Mouse (Mus musculus) cerebellum, postnatal 14 days (tissue): ENCODE measurements around the gene Degs1.

Source experiments
- DNase-seq, 2 experiments: peaks; one replicate each; pipeline ENCODE4 v3.0.0; 2021; ENCODE audit warnings: mixed read lengths in 2 of 2

Gene Degs1

GRCm38 (mm10) chr1:182280046-182280445, 2.6 kb downstream of the Degs1 start:
- no peak for DNase-seq

DNA sequence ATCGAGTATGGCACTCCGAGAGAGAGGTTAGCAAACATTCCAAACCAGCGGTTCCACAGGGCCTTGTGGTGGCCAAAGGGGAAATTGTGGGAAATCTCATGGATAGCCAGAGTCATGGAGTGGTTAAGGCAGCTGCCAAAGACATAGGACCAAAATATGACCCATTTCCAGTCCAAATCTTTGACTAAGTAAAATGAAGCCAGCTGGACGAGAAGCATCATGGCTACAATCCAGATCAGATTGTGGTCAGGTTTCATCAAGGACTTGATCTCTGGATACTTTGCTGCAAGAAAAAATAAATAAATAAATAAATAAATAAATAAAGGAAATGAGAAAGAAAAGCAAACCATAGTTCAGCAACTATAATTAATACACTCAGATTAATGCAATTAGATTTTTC, 3.2 kb downstream of the Degs1 start:
- DNase-seq: peak in 1 of 2 experiments; percentile 20

- DNase-seq: no peak
These were observed 7.5 kb downstream of the Degs1 start for GRCm38 (mm10) chr1:182275109-182275508.

- no peak for DNase-seq
These were observed 11.0 kb downstream of the Degs1 start for GRCm38 (mm10) chr1:182271632-182272031.

GRCm38 (mm10) chr1:182271130-182271529, 11.5 kb downstream of the Degs1 start:
- no peak for DNase-seq

DNA sequence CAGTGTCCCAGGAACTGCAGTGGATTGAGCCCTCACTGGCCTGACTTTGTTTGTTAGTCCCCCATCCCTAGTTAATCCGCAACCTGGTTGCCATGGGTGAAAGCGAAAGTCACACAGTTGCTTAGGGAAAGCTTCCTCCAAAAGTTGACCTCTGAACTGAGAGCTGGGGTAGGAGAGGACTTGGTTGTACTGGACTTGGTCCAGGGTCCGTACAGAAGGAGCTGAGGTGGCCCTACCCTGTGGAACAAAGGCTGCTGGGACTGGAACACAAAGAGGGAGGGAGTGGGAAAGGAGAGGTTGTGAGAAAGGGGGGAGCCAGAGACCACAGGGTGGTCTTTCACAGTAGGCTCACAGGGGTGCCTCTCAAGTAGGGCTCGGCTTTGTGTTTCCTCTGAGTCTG, 14.3 kb downstream of the Degs1 start:
- no peak for DNase-seq

GRCm38 (mm10) chr1:182266028-182266525, 16.5 kb downstream of the Degs1 start:
- DNase-seq: no peak

- DNase-seq: no peak
These were observed 26.4 kb downstream of the Degs1 start for GRCm38 (mm10) chr1:182256041-182256680.

DNA sequence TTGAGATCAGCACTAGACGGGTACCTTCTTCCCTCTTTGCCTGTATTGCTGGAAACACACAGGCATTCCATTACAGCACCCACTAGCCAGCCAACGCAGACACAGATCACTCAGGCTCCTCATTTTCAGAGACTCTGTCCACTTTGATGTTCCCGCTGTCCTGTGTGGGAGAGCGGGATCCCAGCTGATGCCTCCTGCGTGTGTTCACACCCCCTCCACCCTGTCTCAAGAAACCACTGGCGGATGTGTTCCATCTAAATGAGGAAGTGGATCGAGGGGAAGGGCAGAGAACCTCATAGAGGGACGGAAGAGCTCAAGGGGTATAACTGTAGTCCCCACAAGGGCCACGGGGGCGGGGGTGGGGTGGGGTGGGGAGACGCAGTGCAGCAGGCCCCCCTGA, 27.6 kb downstream of the Degs1 start:
- DNase-seq: no peak

GRCm38 (mm10) chr1:182254618-182255017, 28.0 kb downstream of the Degs1 start:
- no peak for DNase-seq

GRCm38 (mm10) chr1:182253756-182254534, 28.7 kb downstream of the Degs1 start:
- no peak for DNase-seq

GRCm38 (mm10) chr1:182252534-182253171, 30.0 kb downstream of the Degs1 start:
- DNase-seq: no peak

GRCm38 (mm10) chr1:182250734-182251133, 31.9 kb downstream of the Degs1 start:
- no peak for DNase-seq

DNA sequence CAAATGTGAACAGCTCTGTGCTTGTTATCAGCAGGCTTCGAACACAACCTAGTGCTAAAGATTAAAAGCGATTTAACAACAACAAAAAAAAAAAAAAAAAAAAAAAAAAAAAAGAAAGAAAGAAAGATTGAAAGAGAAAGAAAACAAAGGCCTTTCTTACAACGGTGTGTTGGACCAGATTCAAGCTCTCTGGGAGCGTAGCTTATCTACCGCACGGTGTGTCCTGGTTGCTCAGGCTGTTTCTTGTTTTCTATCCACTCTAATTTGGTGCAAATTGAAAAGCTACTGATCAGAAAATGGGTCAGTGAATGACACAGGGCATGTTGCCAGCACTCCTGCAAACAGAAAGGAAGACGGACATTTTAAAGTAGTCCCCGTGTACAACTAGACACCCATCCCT, 33.3 kb downstream of the Degs1 start:
- peak; percentile 14 to 30 for DNase-seq

GRCm38 (mm10) chr1:182245003-182245402, 37.6 kb downstream of the Degs1 start:
- DNase-seq: no peak

GRCm38 (mm10) chr1:182238056-182238703, 44.4 kb downstream of the Degs1 start:
- no peak for DNase-seq

- DNase-seq: peak; percentile 49 to 63
These were observed 45.2 kb downstream of the Degs1 start for GRCm38 (mm10) chr1:182237386-182237785.

GRCm38 (mm10) chr1:182235174-182235573, 47.4 kb downstream of the Degs1 start:
- no peak for DNase-seq

GRCm38 (mm10) chr1:182229381-182229780, 53.2 kb downstream of the Degs1 start:
- DNase-seq: no peak

GRCm38 (mm10) chr1:182227141-182227963, 55.3 kb downstream of the Degs1 start:
- no peak for DNase-seq

DNA sequence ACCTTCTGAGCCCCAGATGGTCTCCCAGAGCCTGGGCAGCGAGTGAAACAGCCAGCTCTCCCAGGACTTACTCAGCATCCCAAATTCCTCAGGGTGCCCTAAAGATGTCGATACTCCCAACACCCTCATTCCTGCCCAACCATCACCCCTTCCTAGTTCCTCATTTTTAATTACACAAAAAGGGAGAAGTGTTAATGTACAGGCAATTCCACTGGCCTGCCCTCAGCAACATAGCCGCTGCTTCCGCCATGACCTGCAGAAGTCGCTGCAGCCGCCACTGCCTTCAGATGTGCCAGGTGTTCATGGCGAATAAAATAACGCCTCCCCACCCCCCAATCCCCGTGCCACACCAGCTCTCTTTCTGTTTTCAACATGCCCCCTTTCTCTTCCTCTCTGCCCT, 56.3 kb downstream of the Degs1 start:
- DNase-seq: no peak
